Mouse (Mus musculus) brain, embryonic 14.5 days (tissue): Measurements from ENCODE around the gene Mgst2.

Experiments
- CTCF ChIP-seq: fragments of 200-500 bp; IDR thresholded peaks from 2 replicates; pipeline ENCODE4 v1.5.1; 2012; ENCODE audit warnings: inconsistent platforms, mild to moderate bottlenecking, moderate library complexity, borderline replicate concordance; ENCODE audit not compliant: insufficient read depth, insufficient read length; ENCODE audit errors: extremely low read depth
- POLR2A ChIP-seq: fragments of 200-500 bp; IDR thresholded peaks from 2 replicates; pipeline ENCODE4 v1.6.1; 2012; ENCODE audit warnings: mild to moderate bottlenecking, inconsistent platforms, borderline replicate concordance; ENCODE audit not compliant: poor library complexity, insufficient read depth, insufficient read length, severe bottlenecking; ENCODE audit errors: extremely low read depth

- TF ChIP-seq CTCF (no peak), POLR2A (no peak)
These were observed 70.5 kb downstream of the Mgst2 start for GRCm38 (mm10) chr3:51730662-51731061.
